Mouse (Mus musculus) midbrain, embryonic 11.5 days (tissue): Measurements from ENCODE around the gene Rnf115. TPM values are rescaled to one million over a fixed set of nuclear protein-coding genes. Genes with fewer than 3 reads are reported as not detected.
A peak's percentile ranks its signal among the peaks of the same experiment; 100 is the strongest.
"Not testable (repeated sequence)": the region's sequence is repeated elsewhere in the genome, so short reads cannot be mapped to it uniquely, and the experiment has no call there.

Experiments
- ATAC-seq: fragments of 200-750 bp; cut with Nextera tagmentation; 2 replicates; pipeline ENCODE4 v1.8.0; 2017; ENCODE audit warnings: moderate TSS enrichment, moderate library complexity; ENCODE audit not compliant: low FRiP score
- DNase-seq: peaks from one replicate; pipeline ENCODE4 v3.0.0; 2015; ENCODE audit warnings: low spot score; ENCODE audit errors: missing footprints
- H3K27ac ChIP-seq: fragments of 300-500 bp; sonication (generic); 2 replicates; pipeline ENCODE4 v1.5.1; 2014; ENCODE audit warnings: low read depth, low read length
- H3K27me3 ChIP-seq: fragments of 300-500 bp; sonication (generic); 2 replicates; pipeline ENCODE4 v1.6.1; 2014; ENCODE audit warnings: mild to moderate bottlenecking, low read length, moderate library complexity, mixed read lengths; ENCODE audit not compliant: control insufficient read depth, insufficient read depth
- H3K36me3 ChIP-seq: fragments of 300-500 bp; sonication (generic); 2 replicates; pipeline ENCODE4 v1.6.1; 2014; ENCODE audit warnings: mild to moderate bottlenecking, low read length, moderate library complexity, mixed read lengths; ENCODE audit not compliant: control insufficient read depth, insufficient read depth
- H3K4me1 ChIP-seq: fragments of 300-500 bp; sonication (generic); 2 replicates; pipeline ENCODE4 v1.6.1; 2014; ENCODE audit warnings: low read length; ENCODE audit not compliant: control insufficient read depth, insufficient read depth
- H3K4me2 ChIP-seq: fragments of 300-500 bp; sonication (generic); 2 replicates; pipeline ENCODE4 v1.6.1; 2014; ENCODE audit warnings: mild to moderate bottlenecking, moderate library complexity
- H3K4me3 ChIP-seq: fragments of 300-500 bp; sonication (generic); 2 replicates; pipeline ENCODE4 v1.5.1; 2014; ENCODE audit warnings: low read depth, low read length
- H3K9ac ChIP-seq: fragments of 300-500 bp; sonication (generic); 2 replicates; pipeline ENCODE4 v1.6.1; 2014; ENCODE audit warnings: low read length
- H3K9me3 ChIP-seq: fragments of 300-500 bp; sonication (generic); 2 replicates; pipeline ENCODE4 v1.6.1; 2016; ENCODE audit warnings: low read length; ENCODE audit not compliant: control insufficient read depth
- WGBS: fragments of 180-500 bp; shearing (Covaris S2); extraction: QIAGEN DNeasy Blood & Tissue Kit; methylation state at CpG from one replicate; pipeline ENCODE4 v1.1.7; 2014; 5-methylcytosine and 5-hydroxymethylcytosine counted together
- polyA plus RNA-seq: library from polyadenylated mRNA; unstranded; fragments of >200 nt; fragmentation: Nextera tagmentation; extraction: Ambion mirVana; gene quantifications from 2 replicates; pipeline ENCODE4 v1.2.1, GENCODE M21; 2014

The Rnf115 gene
- polyA plus RNA-seq, 1 experiment from 2014 or later: 90.3 TPM

DNA sequence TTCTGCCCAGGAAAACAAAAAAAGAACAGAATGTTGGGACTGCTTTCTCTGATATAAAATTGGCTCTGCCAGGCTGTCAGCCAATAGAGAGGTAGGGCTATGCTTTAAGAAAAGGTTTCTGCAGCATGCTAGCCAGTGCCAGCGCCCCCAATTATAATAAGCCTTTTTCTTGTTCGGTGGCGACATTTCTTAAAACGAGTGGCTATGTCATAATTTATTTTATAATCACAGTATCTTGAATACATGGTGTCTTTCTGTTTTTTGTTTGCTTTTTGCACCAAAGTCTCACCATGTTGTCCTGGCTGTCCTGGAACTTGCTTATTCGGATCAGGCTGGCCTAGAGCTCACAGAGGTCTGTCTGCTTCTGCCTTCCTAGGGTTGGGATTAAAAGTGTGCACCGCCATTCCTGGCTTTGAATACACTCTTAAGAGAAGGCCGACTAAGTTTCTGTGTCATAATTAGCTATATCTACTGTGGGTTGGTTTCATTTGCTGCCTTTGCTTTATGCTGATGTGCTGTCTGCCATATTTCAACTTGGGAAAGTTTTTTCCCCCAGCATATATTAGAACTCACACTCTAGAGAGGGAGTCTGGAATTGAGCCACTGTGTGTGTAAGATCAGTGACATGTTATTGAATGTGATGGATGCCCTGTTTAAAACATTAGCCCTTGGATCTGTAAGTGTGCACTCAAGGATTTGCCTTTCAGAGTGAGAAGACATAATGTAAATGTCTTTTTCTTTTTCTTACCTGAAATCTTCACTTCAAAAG, 1.4 kb downstream of the Rnf115 start:
- Histone ChIP-seq H3K4me2 (peak overlapping the region; percentile 73), H3K27ac (no peak overlapping the region), H3K4me1 (peaks cover 17% of the 10 kb centered on the region), H3K27me3 (no peaks in the 10 kb centered on the region), H3K4me3 (peak overlapping the region; percentile 89), H3K9ac (peak overlapping the region; percentile 90), H3K9me3 (no peaks in the 10 kb centered on the region), H3K36me3 (no peaks in the 10 kb centered on the region)
- 51% methylated on average over 7 of the region's 7 CpGs for WGBS
- no peak for ATAC-seq
- DNase-seq: no peak

DNA sequence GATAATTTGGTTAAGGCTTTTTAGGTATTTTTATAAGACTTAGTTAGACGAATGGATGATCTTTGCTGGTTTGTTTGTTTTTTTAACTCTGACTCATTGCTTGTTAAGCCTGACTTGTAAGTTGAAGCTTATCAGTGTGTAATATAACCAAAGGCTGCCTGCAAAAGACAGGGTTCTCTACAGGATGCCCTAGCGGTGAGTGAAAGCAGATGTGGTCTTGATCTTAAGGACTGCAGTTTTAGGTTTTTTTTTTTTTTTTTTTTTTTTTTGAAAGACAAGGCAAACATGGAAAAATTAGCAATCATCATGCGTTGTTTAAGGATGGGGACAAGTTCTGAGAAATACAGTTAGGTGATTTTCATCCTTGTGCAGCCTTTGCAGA, 1.9 kb downstream of the Rnf115 start:
- Histone ChIP-seq H3K27ac (no peak overlapping the region), H3K9me3 (no peaks in the 10 kb centered on the region), H3K9ac (no peak overlapping the region), H3K4me1 (peaks cover 17% of the 10 kb centered on the region), H3K4me2 (no peak overlapping the region), H3K4me3 (no peak overlapping the region), H3K27me3 (no peaks in the 10 kb centered on the region), H3K36me3 (no peaks in the 10 kb centered on the region)
- ATAC-seq (no peak), DNase-seq (no peak)
- WGBS: 64% methylated on average over 3 of the region's 3 CpGs

DNA sequence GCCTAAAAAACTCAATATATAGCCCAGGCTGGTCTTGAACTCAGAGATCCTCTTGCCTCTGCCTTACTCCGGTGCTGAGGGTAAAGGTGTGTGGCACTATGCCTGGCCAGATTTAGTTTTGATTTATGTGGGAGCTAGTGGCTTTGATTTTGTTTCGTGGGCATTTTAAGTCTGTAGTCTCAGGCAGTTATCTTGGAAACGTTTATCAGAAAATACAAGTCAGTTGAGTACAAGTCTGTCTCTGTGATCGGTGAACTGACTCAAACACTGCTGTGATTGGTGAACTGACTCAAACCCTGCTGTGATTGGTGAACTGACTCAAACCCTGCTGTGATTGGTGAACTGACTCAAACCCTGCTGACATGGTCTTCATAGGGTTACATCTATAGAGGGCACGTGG, 3.3 kb downstream of the Rnf115 start:
- Histone ChIP-seq H3K27me3 (no peaks in the 10 kb centered on the region), H3K27ac (no peak overlapping the region), H3K36me3 (no peaks in the 10 kb centered on the region), H3K4me2 (no peak overlapping the region), H3K9ac (no peak overlapping the region), H3K4me3 (no peak overlapping the region), H3K9me3 (no peaks in the 10 kb centered on the region), H3K4me1 (peaks cover 17% of the 10 kb centered on the region)
- WGBS: 72% methylated on average over 5 of the region's 5 CpGs
- ATAC-seq: no peak
- no peak for DNase-seq

DNA sequence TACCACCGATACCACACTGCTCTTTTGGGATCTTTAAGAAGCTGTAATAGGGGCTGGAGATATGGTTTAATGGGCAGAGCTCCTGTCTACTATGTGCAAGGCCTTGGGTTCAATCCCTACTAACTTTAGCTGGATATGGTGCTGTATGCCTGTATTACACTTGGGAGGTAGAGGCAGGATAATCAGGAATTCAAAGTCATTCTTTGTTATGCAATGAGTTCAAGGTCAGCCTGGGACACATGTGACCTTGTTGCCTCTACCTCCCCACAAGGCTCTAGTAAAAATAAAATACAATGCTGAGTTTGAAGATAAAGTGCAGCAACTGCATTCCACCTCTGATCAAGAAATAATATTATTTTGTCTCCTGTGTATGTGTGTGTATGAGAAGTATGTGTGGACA, 6.5 kb downstream of the Rnf115 start:
- ATAC-seq: no peak
- H3K4me3 ChIP-seq: no peak overlapping the region

DNA sequence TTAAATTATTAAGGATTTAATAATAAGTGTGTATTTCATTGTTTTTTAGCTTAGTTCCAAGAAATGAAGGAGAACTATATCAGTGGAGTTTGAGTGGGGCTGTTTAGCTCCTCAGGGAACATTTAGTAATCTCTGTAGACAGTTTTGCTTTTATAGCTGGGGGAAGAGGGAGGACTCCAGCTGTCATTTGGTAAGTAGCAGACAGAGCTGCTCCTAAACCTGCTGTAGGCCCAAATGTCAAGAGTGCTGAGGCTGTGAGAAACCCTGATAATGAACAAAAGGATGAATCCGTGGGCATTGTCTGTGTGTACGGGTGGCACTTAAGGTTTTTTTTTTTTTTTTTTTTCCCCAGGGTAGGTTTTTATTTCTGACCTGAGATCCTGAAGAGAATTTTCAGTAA, 7.7 kb downstream of the Rnf115 start:
- DNase-seq (no peak), ATAC-seq (no peak)
- Histone ChIP-seq H3K4me1 (no peaks in the 10 kb centered on the region), H3K4me3 (no peak overlapping the region), H3K36me3 (no peaks in the 10 kb centered on the region), H3K4me2 (no peak overlapping the region), H3K27ac (no peak overlapping the region), H3K27me3 (no peaks in the 10 kb centered on the region), H3K9me3 (no peaks in the 10 kb centered on the region), H3K9ac (no peak overlapping the region)
- 93% methylated on average over 2 of the region's 2 CpGs for WGBS

More for the DNA sequence above, 6.5 kb downstream of the Rnf115 start:
- Histone ChIP-seq H3K36me3 (no peaks in the 10 kb centered on the region), H3K9ac (no peak overlapping the region), H3K27me3 (no peaks in the 10 kb centered on the region), H3K27ac (no peak overlapping the region), H3K4me2 (no peak overlapping the region), H3K4me1 (peaks cover 4% of the 10 kb centered on the region; the same call in 1 of the 2 replicates), H3K9me3 (no peaks in the 10 kb centered on the region)
- no peak for DNase-seq
- 92% methylated on average over 1 of the region's 1 CpGs for WGBS

DNA sequence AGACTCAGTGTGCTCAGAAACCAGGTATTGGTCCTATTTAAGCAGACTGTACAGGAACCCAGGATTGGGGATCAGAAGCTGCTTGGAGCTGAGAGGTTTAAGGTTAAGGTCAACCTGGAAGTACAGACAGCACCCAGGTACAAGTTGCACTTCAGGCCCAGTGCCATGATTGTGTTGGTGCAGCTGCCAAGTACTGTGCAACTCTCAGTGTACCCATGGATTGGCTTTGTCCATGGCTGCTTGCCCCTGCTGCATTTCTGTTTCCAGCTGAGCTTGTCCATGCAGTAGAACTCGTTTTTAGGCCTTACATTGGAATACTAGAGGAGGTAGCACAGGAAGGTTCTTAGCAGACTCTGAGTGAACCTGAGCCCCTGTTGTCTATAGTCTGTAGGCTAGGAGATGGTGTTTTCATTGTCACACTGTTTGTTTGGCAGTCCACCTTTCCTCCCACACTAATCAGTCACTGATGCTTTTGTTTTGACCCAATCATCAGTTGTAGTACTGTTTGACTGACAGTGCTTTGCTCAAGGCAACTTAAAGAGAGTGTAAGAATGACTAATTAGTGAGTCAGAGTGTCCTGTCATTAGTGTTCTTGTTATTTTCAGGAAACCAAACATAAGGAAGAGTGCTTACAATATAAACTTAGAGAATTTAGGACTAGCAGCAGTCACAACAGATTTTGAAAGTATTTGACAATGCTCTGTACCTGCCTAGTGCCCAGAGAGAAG, 9.7 kb downstream of the Rnf115 start:
- Histone ChIP-seq H3K9me3 (no peaks in the 10 kb centered on the region), H3K36me3 (no peaks in the 10 kb centered on the region), H3K27me3 (no peaks in the 10 kb centered on the region), H3K9ac (no peak overlapping the region), H3K4me2 (no peak overlapping the region), H3K4me1 (no peaks in the 10 kb centered on the region), H3K4me3 (no peak overlapping the region), H3K27ac (no peak overlapping the region)
- DNase-seq: no peak
- no peak for ATAC-seq
- 62% methylated on average over 1 of the region's 1 CpGs for WGBS

DNA sequence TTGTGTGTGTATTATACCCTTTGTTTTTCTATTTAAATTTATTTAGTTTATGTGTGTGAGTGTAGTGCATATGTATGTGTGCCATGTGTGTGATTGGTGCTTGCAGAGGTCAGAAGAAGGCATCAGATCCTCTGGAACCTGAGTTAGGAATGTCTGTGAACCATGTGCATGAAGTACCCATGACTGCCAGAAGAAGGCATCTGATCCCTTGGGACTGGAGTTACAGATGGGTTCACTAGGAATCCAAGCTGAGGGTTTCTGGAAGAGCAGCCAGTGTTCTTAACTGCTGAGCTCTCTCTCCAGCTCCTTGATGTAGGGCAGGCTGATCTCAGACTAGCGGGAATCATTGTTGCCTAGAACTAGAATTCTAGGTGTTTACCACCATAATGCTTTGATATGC, 10.5 kb downstream of the Rnf115 start:
- no peak overlapping the region for H3K4me3 ChIP-seq
- DNase-seq: no peak
- H3K27ac ChIP-seq: no peak overlapping the region
- no peaks in the 10 kb centered on the region for H3K36me3 ChIP-seq
- H3K4me1 ChIP-seq: no peaks in the 10 kb centered on the region
- no peak for ATAC-seq
- 83% methylated on average over 1 of the region's 1 CpGs for WGBS
- no peak overlapping the region for H3K4me2 ChIP-seq
- H3K9ac ChIP-seq: no peak overlapping the region
- H3K9me3 ChIP-seq: no peaks in the 10 kb centered on the region
- H3K27me3 ChIP-seq: no peaks in the 10 kb centered on the region

DNA sequence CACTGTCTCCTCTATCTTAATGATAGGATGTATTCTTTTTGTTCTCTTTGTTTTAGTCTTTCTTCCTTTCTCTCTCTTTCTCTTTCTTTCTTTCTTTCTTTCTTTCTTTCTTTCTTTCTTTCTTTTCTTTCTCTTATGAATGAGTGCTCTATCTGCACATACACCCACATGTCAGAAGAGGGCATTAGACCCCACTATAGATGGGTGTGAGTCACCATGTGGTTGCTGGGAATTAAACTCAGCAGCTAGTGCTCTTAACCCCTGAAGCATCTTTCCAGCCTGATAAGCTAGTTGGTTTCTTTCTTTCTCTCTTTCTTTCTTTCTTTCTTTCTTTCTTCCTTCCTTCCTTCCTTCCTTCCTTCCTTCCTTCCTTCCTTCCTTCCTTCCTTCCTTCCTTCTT, 12.8 kb downstream of the Rnf115 start:
- H3K36me3 ChIP-seq, ATAC-seq, H3K4me1 ChIP-seq, H3K4me3 ChIP-seq, H3K27me3 ChIP-seq, H3K27ac ChIP-seq, H3K9me3 ChIP-seq, H3K4me2 ChIP-seq, DNase-seq, H3K9ac ChIP-seq: not testable (repeated sequence)

DNA sequence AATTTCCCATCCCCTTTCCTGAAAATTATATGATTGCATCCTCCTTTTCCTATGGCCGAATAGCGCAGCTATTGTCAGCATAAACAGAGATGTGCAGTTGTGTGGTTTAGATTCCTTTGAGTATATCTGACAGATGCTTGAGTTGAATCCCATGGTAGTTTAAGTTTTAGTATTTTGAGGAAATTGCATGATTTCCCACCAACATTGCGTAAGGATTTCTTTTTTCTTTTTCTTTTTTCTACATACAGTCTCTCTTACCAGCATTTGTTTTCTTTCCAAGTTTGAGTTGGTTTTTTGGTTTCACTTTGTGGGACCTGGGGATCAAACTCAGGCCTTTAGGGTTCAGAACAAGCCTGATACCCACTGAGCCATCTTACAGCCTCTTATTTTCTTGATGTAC, 16.9 kb downstream of the Rnf115 start:
- Histone ChIP-seq H3K36me3 (no peaks in the 10 kb centered on the region), H3K9ac (no peak overlapping the region), H3K27me3 (no peaks in the 10 kb centered on the region), H3K4me3 (no peak overlapping the region), H3K9me3 (no peaks in the 10 kb centered on the region), H3K4me1 (no peaks in the 10 kb centered on the region), H3K27ac (no peak overlapping the region), H3K4me2 (no peak overlapping the region)
- ATAC-seq (no peak), DNase-seq (no peak)
- WGBS: 99% methylated on average over 3 of the region's 3 CpGs
